Mouse (Mus musculus): ENCODE data around the gene Enox1.

- TF ChIP-seq POLR2A (IDR thresholded peaks at IDR 0.05; ENCODE audit: insufficient read depth, low read depth, low read length) (no peak), CTCF (IDR thresholded peaks at IDR 0.05) (no peak), EP300 (IDR thresholded peaks at IDR 0.05; ENCODE audit: insufficient read depth, low read depth, low read length) (no peak)
These were observed 423.8 kb downstream of the Enox1 start for GRCm38 (mm10) chr14:77580106-77580936.
